Mouse (Mus musculus): Measurements from ENCODE around the gene Rph3a. TPM values are rescaled to one million over a fixed set of nuclear protein-coding genes. Genes with fewer than 3 reads are reported as not detected.
"Not testable (repeated sequence)": the region's sequence is repeated elsewhere in the genome, so short reads cannot be mapped to it uniquely, and the experiment has no call there.

Rph3a gene
- polyA plus RNA-seq, 1 experiment, result not detected

- Histone ChIP-seq H3K9me3 (0 out of 2 replicates have a peak, but pooled peaks cover 3% of the 10 kb centered on the region), H3K27me3 (replicated peaks) (no peaks in the 10 kb centered on the region), H3K4me3 (replicated peaks) (no peak overlapping the region), H3K4me1 (no peaks in the 10 kb centered on the region), H3K36me3 (replicated peaks; ENCODE audit: low read length) (peaks cover 32% of the 10 kb centered on the region)
- TF ChIP-seq FLI1 (IDR thresholded peaks at IDR 0.05; ENCODE audit: low read length) (no peak), GATA1 (IDR thresholded peaks at IDR 0.05; ENCODE audit: borderline replicate concordance, low read length) (no peak)
Observed at GRCm38 (mm10) chr5:120898307-120898706, 111.6 kb downstream of the Rph3a start.

- TF ChIP-seq FLI1 (IDR thresholded peaks at IDR 0.05; ENCODE audit: low read length), result no peak
- TF ChIP-seq GATA1 (IDR thresholded peaks at IDR 0.05; ENCODE audit: borderline replicate concordance, low read length), result no peak
- Histone ChIP-seq H3K27me3 (replicated peaks) (no peaks in the 10 kb centered on the region), H3K4me1 (no peaks in the 10 kb centered on the region), H3K36me3 (replicated peaks; ENCODE audit: low read length) (peaks cover 12% of the 10 kb centered on the region), H3K4me3 (replicated peaks) (no peak overlapping the region), H3K9me3 (peaks cover 13% of the 10 kb centered on the region)
Observed at GRCm38 (mm10) chr5:120895231-120895900, 114.5 kb downstream of the Rph3a start.

GRCm38 (mm10) chr5:120894692-120895091 lies 115.2 kb downstream of the Rph3a start:
- H3K36me3 ChIP-seq (replicated peaks; ENCODE audit: low read length), result peaks cover 12% of the 10 kb centered on the region
- not testable (repeated sequence) for H3K4me3 ChIP-seq (replicated peaks); H3K27me3 ChIP-seq (replicated peaks); H3K4me1 ChIP-seq
- H3K9me3 ChIP-seq, result peaks cover 13% of the 10 kb centered on the region

GRCm38 (mm10) chr5:120893866-120894265 lies 116.0 kb downstream of the Rph3a start:
- not testable (repeated sequence) for H3K36me3 ChIP-seq (replicated peaks; ENCODE audit: low read length); H3K4me3 ChIP-seq (replicated peaks); H3K27me3 ChIP-seq (replicated peaks); H3K4me1 ChIP-seq
- peaks cover 13% of the 10 kb centered on the region for H3K9me3 ChIP-seq

GRCm38 (mm10) chr5:120892243-120892660 lies 117.6 kb downstream of the Rph3a start:
- no peak for TF ChIP-seq GATA1 (IDR thresholded peaks at IDR 0.05; ENCODE audit: borderline replicate concordance, low read length)
- no peak for TF ChIP-seq FLI1 (IDR thresholded peaks at IDR 0.05; ENCODE audit: low read length)
- Histone ChIP-seq H3K36me3 (replicated peaks; ENCODE audit: low read length) (no peaks in the 10 kb centered on the region), H3K27me3 (replicated peaks) (peaks cover 6% of the 10 kb centered on the region), H3K9me3 (peaks cover 13% of the 10 kb centered on the region), H3K4me1 (no peaks in the 10 kb centered on the region), H3K4me3 (replicated peaks) (no peak overlapping the region)

GRCm38 (mm10) chr5:120891566-120892242 lies 118.2 kb downstream of the Rph3a start:
- peaks cover 13% of the 10 kb centered on the region for H3K9me3 ChIP-seq
- not testable (repeated sequence) for H3K4me3 ChIP-seq (replicated peaks); H3K4me1 ChIP-seq; H3K36me3 ChIP-seq (replicated peaks; ENCODE audit: low read length); H3K27me3 ChIP-seq (replicated peaks)

GRCm38 (mm10) chr5:120890991-120891390 lies 118.9 kb downstream of the Rph3a start:
- Histone ChIP-seq H3K4me1 (no peaks in the 10 kb centered on the region), H3K27me3 (replicated peaks) (peaks cover 9% of the 10 kb centered on the region), H3K9me3 (peaks cover 13% of the 10 kb centered on the region), H3K4me3 (replicated peaks) (no peak overlapping the region), H3K36me3 (replicated peaks; ENCODE audit: low read length) (no peaks in the 10 kb centered on the region)
- TF ChIP-seq GATA1 (IDR thresholded peaks at IDR 0.05; ENCODE audit: borderline replicate concordance, low read length) (no peak), FLI1 (IDR thresholded peaks at IDR 0.05; ENCODE audit: low read length) (no peak)

Other genes starting within 250 kb of the Rph3a start
- gene Oas3, start 232.4 kb downstream of the Rph3a start, polyA plus RNA-seq (2012; ENCODE audit: insufficient read depth, low replicate concordance), result 3.4 and 4.7 TPM in 2 replicates
- not detected in 2 replicates for gene Oas1e, start 214.6 kb downstream of the Rph3a start, polyA plus RNA-seq (2012; ENCODE audit: insufficient read depth, low replicate concordance)
- gene Oas1c, start 197.6 kb downstream of the Rph3a start, polyA plus RNA-seq (2012; ENCODE audit: insufficient read depth, low replicate concordance), result not detected in 2 replicates
- gene Oas1f, start 162.7 kb downstream of the Rph3a start, polyA plus RNA-seq (2012; ENCODE audit: insufficient read depth, low replicate concordance), result not detected in 2 replicates
- not detected in 2 replicates for gene Oas1h, start 148.7 kb downstream of the Rph3a start, polyA plus RNA-seq (2012; ENCODE audit: insufficient read depth, low replicate concordance)
- gene Oas1g, start 122.5 kb downstream of the Rph3a start, polyA plus RNA-seq (2012; ENCODE audit: insufficient read depth, low replicate concordance), result 3.5 and 12.6 TPM in 2 replicates
- gene Oas1a, start 102.6 kb downstream of the Rph3a start, polyA plus RNA-seq (2012; ENCODE audit: insufficient read depth, low replicate concordance), result 2.4 and 21.3 TPM in 2 replicates
- not detected in 2 replicates for gene Oas1d, start 95.6 kb downstream of the Rph3a start, polyA plus RNA-seq (2012; ENCODE audit: insufficient read depth, low replicate concordance)
- 45.4 and 67.9 TPM in 2 replicates for gene Ptpn11, start 181.3 kb upstream of the Rph3a start, polyA plus RNA-seq (2012; ENCODE audit: insufficient read depth, low replicate concordance)
- gene Rpl6, start 194.4 kb upstream of the Rph3a start, polyA plus RNA-seq (2012; ENCODE audit: insufficient read depth, low replicate concordance), result 95.5 and 547 TPM in 2 replicates
- gene Hectd4, start 210.1 kb upstream of the Rph3a start, polyA plus RNA-seq (2012; ENCODE audit: insufficient read depth, low replicate concordance), result 8.6 and 14.0 TPM in 2 replicates

Data from megakaryocyte, embryonic 14.5 days (primary cell).